Mouse (Mus musculus) myocyte (in vitro differentiated cells): ENCODE measurements around the gene Cant1. TPM values are rescaled to one million over a fixed set of nuclear protein-coding genes. Genes with fewer than 3 reads are reported as not detected.
A peak's percentile ranks its signal among the peaks of the same experiment; 100 is the strongest.

ENCODE experiments used
- H3K27me3 ChIP-seq: one replicate; pipeline ENCODE4 v1.6.1; 2011; ENCODE audit not compliant: control insufficient read depth, insufficient read depth, insufficient read length
- H3K36me3 ChIP-seq: one replicate; pipeline ENCODE4 v1.6.1; 2011; ENCODE audit not compliant: control insufficient read depth, insufficient read depth
- H3K4me2 ChIP-seq: one replicate; pipeline ENCODE4 v1.6.1; 2011; ENCODE audit warnings: low read depth, control low read depth
- H3K4me3 ChIP-seq: one replicate; pipeline ENCODE4 v1.5.1; 2011; ENCODE audit warnings: mild to moderate bottlenecking, control low read depth, moderate library complexity
- H3K79me2 ChIP-seq: one replicate; pipeline ENCODE4 v1.6.1; 2011; ENCODE audit not compliant: control insufficient read depth, insufficient read depth
- H3ac ChIP-seq: one replicate; pipeline ENCODE4 v1.6.1; 2011; ENCODE audit not compliant: control insufficient read depth, insufficient read length
- CEBPB ChIP-seq: IDR thresholded peaks from 2 replicates; pipeline ENCODE4 v1.6.1; 2011; ENCODE audit warnings: mild to moderate bottlenecking, moderate library complexity; ENCODE audit not compliant: poor library complexity, insufficient read depth, severe bottlenecking
- E2F4 ChIP-seq: IDR thresholded peaks from one replicate; pipeline ENCODE4 v1.6.1; 2011; ENCODE audit warnings: mild to moderate bottlenecking, control low read depth, moderate library complexity; ENCODE audit not compliant: insufficient read depth
- MAX ChIP-seq: IDR thresholded peaks from one replicate; pipeline ENCODE4 v1.6.1; 2011; ENCODE audit warnings: low read depth, mild to moderate bottlenecking, control low read depth
- MYOD1 ChIP-seq, 3 experiments: IDR thresholded peaks; one replicate each; pipeline ENCODE4 v1.6.1; 2011; ENCODE audit warnings: control low read depth in 2 of 3, low read depth in 2 of 3, mild to moderate bottlenecking in 2 of 3, moderate library complexity in 1 of 3; ENCODE audit not compliant: insufficient read length in 2 of 3, control insufficient read depth in 1 of 3
- MYOG ChIP-seq, 3 experiments: IDR thresholded peaks; one replicate each; pipeline ENCODE4 v1.6.1; 2011; ENCODE audit warnings: control low read depth in 2 of 3, low read depth in 2 of 3, mild to moderate bottlenecking in 2 of 3; ENCODE audit not compliant: insufficient read length in 2 of 3, control insufficient read depth in 1 of 3, insufficient read depth in 1 of 3
- POLR2A ChIP-seq: IDR thresholded peaks from one replicate; pipeline ENCODE4 v1.6.1; 2011; ENCODE audit warnings: low read depth, mild to moderate bottlenecking, control low read depth, moderate library complexity; ENCODE audit not compliant: insufficient read length
- POLR2AphosphoS2 ChIP-seq: IDR thresholded peaks from one replicate; pipeline ENCODE4 v1.6.1; 2011; ENCODE audit warnings: low read depth, control low read depth; ENCODE audit not compliant: insufficient read length
- REST ChIP-seq: IDR thresholded peaks from one replicate; pipeline ENCODE4 v1.6.1; 2011; ENCODE audit warnings: mild to moderate bottlenecking, control low read depth, moderate library complexity; ENCODE audit not compliant: insufficient read depth, insufficient read length
- SRF ChIP-seq: IDR thresholded peaks from one replicate; pipeline ENCODE4 v1.6.1; 2011; ENCODE audit warnings: low read depth; ENCODE audit not compliant: control insufficient read depth, insufficient read length
- TCF12 ChIP-seq: IDR thresholded peaks from one replicate; pipeline ENCODE4 v1.6.1; 2011; ENCODE audit warnings: mild to moderate bottlenecking, control low read depth; ENCODE audit not compliant: poor library complexity, insufficient read depth, severe bottlenecking
- TCF3 ChIP-seq: IDR thresholded peaks from one replicate; pipeline ENCODE4 v1.6.1; 2011; ENCODE audit warnings: low read depth, control low read depth; ENCODE audit not compliant: insufficient read length
- USF1 ChIP-seq: IDR thresholded peaks from one replicate; pipeline ENCODE4 v1.6.1; 2011; ENCODE audit warnings: low read depth, mild to moderate bottlenecking, control low read depth, moderate library complexity
- polyA plus RNA-seq: library from polyadenylated mRNA; unstranded; fragments of >200 nt; fragmentation: generic; extraction: Trizol; gene quantifications from one replicate; pipeline ENCODE4 v1.2.1, GENCODE M21; 2012; ENCODE audit warnings: missing spikeins

Gene Cant1
- polyA plus RNA-seq, 1 experiment = 33.7 TPM

DNA sequence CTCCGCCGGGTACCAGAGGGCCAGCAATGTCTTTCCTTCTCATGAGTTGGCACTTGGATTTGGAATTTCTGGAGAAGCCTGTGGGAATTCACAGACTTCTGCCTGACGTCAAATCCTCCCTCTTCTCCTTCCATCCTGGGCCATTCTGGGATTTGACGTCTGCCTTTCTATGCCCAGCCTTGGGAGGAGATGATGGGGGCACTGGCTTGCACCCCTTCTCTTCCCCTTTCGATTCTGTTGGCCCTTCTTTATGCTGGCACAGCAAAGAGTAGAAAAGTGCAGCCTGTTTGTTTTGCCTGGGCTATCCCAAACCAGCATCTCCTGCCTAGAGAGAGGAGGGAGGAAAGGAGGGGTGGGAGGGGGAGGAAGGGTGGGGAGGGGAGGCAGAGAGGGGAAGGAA lies 7.9 kb upstream of the Cant1 start:
- Histone ChIP-seq H3K4me3 (no peak overlapping the region), H3K36me3 (no peaks in the 10 kb centered on the region), H3K27me3 (no peaks in the 10 kb centered on the region), H3K79me2 (no peaks in the 10 kb centered on the region), H3K4me2 (no peak overlapping the region), H3ac (no peak overlapping the region)
- no peak for TF ChIP-seq TCF3
- TF ChIP-seq MYOD1 (IDR thresholded peaks at IDR 0.05; ENCODE audit: control insufficient read depth in 1 of 3, insufficient read length in 2 of 3, low read depth in 2 of 3) = no peak
- TF ChIP-seq CEBPB = no peak
- no peak for TF ChIP-seq POLR2A
- TF ChIP-seq MAX = no peak
- no peak for TF ChIP-seq MYOG (IDR thresholded peaks at IDR 0.05; ENCODE audit: control insufficient read depth in 1 of 3, insufficient read depth in 1 of 3, insufficient read length in 2 of 3, low read depth in 2 of 3)
- no peak for TF ChIP-seq TCF12
- no peak for TF ChIP-seq USF1
- no peak for TF ChIP-seq E2F4
- no peak for TF ChIP-seq SRF
- TF ChIP-seq REST = no peak

DNA sequence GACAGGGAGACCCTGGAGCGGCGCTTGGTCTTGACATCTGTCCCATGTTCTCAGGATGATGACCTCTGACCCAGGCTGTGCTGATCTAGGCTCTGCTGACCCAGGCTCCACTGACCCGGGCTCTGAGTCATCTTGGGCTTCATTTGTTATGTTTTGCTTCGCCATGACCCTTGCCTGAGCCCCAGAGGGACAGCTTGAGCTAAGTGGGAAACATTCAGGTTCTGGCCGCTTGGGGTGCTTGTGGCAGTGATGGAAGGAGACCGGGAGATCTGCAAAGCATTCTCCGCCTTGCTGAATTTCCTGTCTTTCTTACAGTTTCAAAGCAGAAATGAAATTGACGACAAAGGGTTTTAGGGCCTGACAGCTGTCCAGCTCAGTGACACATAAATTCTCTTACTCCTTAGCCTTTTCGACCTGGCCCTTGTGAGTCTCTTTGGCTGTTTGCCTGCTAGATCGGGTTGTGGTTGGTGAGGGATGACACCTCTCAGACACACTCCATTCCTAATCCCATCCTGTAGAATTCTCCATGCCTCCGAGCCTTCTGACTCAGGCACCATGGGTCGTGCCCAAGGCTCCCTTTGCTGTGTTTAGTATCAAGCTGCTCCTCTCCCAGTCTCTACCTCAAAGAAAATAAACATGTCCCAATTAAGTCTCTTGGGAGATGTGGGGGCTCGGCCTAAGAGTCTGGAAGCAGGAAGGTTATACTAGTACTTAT lies 5.9 kb upstream of the Cant1 start:
- Histone ChIP-seq H3K4me2 (peak overlapping the region; percentile 50), H3K79me2 (no peaks in the 10 kb centered on the region), H3K4me3 (no peak overlapping the region), H3ac (no peak overlapping the region), H3K27me3 (no peaks in the 10 kb centered on the region), H3K36me3 (no peaks in the 10 kb centered on the region)
- TF ChIP-seq MYOD1 (IDR thresholded peaks at IDR 0.05; ENCODE audit: control insufficient read depth in 1 of 3, insufficient read length in 2 of 3, low read depth in 2 of 3) (peak in 1 of 3 experiments; percentile 18), REST (no peak), USF1 (no peak)

DNA sequence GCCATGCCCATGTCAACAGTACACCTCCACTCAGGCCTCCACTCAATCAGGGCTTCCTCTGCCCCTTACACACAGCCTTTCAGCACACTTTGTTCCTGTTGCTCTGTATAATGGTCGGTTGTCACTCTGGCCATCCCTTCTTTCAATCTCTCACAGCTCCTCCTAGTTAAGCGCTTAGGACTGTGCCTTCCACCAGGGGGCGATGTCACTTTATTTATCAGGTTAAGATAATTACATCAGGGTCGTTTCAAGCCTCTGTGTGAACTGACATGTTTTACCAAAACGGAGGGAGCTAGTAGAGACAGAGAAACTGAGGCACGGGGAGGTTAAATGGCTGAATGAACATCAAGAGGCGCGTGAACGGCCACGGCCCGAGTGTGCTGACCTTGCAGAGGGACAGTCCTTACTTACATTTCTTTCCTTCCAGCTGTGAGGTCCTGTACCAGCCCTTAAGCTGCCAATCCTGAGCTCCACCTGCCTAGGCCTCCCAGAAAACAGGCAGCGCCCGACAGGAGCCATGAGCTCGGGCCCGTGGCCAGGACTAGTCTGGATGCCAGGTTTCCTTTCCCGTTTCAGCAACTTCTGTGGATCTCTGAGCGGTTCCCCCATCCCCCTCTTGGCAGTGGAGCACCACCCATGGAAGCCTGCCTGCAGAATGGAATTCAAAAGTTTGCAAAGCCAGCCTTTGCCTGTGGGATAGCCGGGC lies 4.5 kb upstream of the Cant1 start:
- no peaks in the 10 kb centered on the region for H3K27me3 ChIP-seq
- H3K79me2 ChIP-seq = peaks cover 2% of the 10 kb centered on the region
- H3K4me2 ChIP-seq = peak overlapping the region; percentile 75
- TF ChIP-seq TCF12 = no peak
- no peak for TF ChIP-seq MYOD1 (IDR thresholded peaks at IDR 0.05; ENCODE audit: control insufficient read depth in 1 of 3, insufficient read length in 2 of 3, low read depth in 2 of 3)
- no peak for TF ChIP-seq SRF
- TF ChIP-seq TCF3 = no peak
- no peak for TF ChIP-seq POLR2A
- TF ChIP-seq CEBPB = no peak
- TF ChIP-seq POLR2AphosphoS2 = no peak
- TF ChIP-seq E2F4 = no peak
- no peak for TF ChIP-seq MAX
- no peak for TF ChIP-seq REST
- TF ChIP-seq USF1 = no peak
- no peak for TF ChIP-seq MYOG (IDR thresholded peaks at IDR 0.05; ENCODE audit: control insufficient read depth in 1 of 3, insufficient read depth in 1 of 3, insufficient read length in 2 of 3, low read depth in 2 of 3)
- H3K36me3 ChIP-seq = no peaks in the 10 kb centered on the region
- no peak overlapping the region for H3ac ChIP-seq
- H3K4me3 ChIP-seq = no peak overlapping the region

DNA sequence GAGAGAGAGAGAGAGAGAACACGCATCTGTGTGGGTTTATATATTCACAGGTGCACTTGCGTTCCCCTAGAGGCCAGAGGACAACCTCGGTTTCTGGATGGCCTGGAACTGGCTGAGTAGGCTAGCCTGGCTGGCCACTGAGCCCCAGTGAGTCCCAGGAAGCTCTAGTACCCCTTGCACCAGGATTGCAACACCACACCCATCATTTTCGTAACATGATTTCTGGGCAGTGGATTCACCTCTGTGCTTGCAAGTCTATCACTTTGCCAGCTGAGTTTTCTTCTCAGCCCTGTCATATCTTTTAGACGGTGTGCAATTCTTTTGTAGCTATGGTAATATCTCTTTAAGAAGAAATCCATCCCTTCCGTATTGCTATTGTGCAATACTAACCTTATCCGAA lies 1.4 kb upstream of the Cant1 start:
- no peak overlapping the region for H3K4me3 ChIP-seq
- H3K4me2 ChIP-seq = no peak overlapping the region
- no peaks in the 10 kb centered on the region for H3K36me3 ChIP-seq
- TF ChIP-seq SRF (no peak), CEBPB (peak; percentile 8; the same call in 1 of the 2 replicates)
- H3K27me3 ChIP-seq = no peaks in the 10 kb centered on the region
- H3ac ChIP-seq = no peak overlapping the region
- peaks cover 12% of the 10 kb centered on the region for H3K79me2 ChIP-seq

DNA sequence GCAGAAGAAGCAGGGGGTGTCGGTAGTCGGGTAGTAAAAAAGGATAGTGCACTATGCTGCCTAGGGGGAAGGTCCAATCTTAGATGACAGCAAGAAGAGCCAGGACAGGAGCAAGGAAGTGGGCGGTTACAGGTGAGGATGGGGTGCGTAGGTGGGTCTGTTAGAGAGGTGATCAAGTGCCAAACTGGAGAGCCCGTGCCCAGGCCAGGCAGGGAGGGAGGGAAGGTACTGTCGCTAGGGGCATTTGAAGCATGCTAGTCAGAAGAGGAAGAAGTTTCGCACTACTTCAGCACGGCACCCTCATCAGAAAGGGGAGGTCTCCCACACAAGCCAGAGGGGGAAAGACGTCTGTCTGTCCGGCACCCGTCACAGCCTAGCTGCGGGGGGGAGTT lies 448 bp downstream of the Cant1 start:
- no peaks in the 10 kb centered on the region for H3K36me3 ChIP-seq
- peak overlapping the region; percentile 58 for H3K4me3 ChIP-seq
- no peak for TF ChIP-seq MAX
- TF ChIP-seq MYOD1 (IDR thresholded peaks at IDR 0.05; ENCODE audit: control insufficient read depth in 1 of 3, insufficient read length in 2 of 3, low read depth in 2 of 3) = peak in 1 of 3 experiments; percentile 6
- peak overlapping the region; percentile 90 for H3K4me2 ChIP-seq
- H3K27me3 ChIP-seq = no peaks in the 10 kb centered on the region
- peaks cover 12% of the 10 kb centered on the region for H3K79me2 ChIP-seq
- peak overlapping the region; percentile 32 for H3ac ChIP-seq
